In the genomic region with DNA sequence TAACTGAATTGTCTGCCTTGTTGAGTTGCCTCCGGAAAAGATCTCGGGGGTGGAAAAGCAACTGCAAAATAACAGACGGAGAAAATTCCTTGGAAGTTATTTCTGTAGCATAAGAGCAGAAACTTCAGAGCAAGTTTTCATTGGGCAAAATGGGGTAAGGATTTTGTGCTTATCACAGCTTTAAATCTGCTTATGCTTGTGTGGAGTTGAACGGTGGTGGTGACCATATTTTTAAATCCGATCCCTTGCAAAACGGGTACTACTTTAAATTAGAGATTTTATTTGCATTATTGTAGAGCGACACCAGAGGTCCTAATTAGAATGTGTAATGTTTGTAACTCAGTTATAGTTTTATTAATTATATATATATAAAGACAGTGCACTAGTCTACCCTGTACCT, we compare ENCODE assay signal across 8 mouse cellular contexts. TPM values are rescaled to one million over a fixed set of nuclear protein-coding genes. Genes with fewer than 3 reads are reported as not detected.
DNase-seq lines count a peak whose midpoint lies in the region; ATAC-seq and TF ChIP-seq lines count a peak whose summit lies in the region.

No protein-coding gene starts in this region.

- peak overlapping the region; percentile 86 for H3K4me3 ChIP-seq in heart, embryonic 15.5 days
- H3K4me3 ChIP-seq in hindbrain, embryonic 14.5 days (replicated peaks; ENCODE audit: low read length) = peak overlapping the region; percentile 94
- H3K4me3 ChIP-seq in midbrain, embryonic 16.5 days (ENCODE audit: low read depth, low read length) = peak overlapping the region; percentile 90
- H3K4me3 ChIP-seq in thymus, adult 2 months (ENCODE audit: control insufficient read depth, insufficient read depth, low read length) = no peak overlapping the region

- H3K36me3 ChIP-seq in heart, embryonic 15.5 days = no peaks in the 10 kb centered on the region
- no peaks in the 10 kb centered on the region for H3K36me3 ChIP-seq in hindbrain, embryonic 14.5 days (replicated peaks; ENCODE audit: control insufficient read depth, insufficient read depth)
- no peaks in the 10 kb centered on the region for H3K36me3 ChIP-seq in midbrain, embryonic 16.5 days (ENCODE audit: control insufficient read depth, insufficient read depth, low read length)
- H3K36me3 ChIP-seq in thymus, adult 2 months (ENCODE audit: control insufficient read depth, insufficient read depth, low read length) = no peaks in the 10 kb centered on the region

- 4% methylated on average over 7 of the region's 7 CpGs for WGBS in heart, embryonic 15.5 days
- 9% methylated on average over 7 of the region's 7 CpGs for WGBS in hindbrain, embryonic 14.5 days
- 7% methylated on average over 7 of the region's 7 CpGs for WGBS in midbrain, embryonic 16.5 days
- 34% methylated on average over 7 of the region's 7 CpGs for WGBS in thymus, adult 2 months

- peak overlapping the region; percentile 91 for H3K9ac ChIP-seq in heart, embryonic 15.5 days
- H3K9ac ChIP-seq in hindbrain, embryonic 14.5 days = peak overlapping the region; percentile 92
- H3K9ac ChIP-seq in midbrain, embryonic 16.5 days (ENCODE audit: low read depth, low read length) = peak overlapping the region; percentile 91

- peaks cover 5% of the 10 kb centered on the region for H3K4me1 ChIP-seq in heart, embryonic 15.5 days (replicated peaks)
- H3K4me1 ChIP-seq in hindbrain, embryonic 14.5 days (replicated peaks; ENCODE audit: control insufficient read depth, insufficient read depth, low read length) = peaks cover 52% of the 10 kb centered on the region
- peaks cover 34% of the 10 kb centered on the region for H3K4me1 ChIP-seq in midbrain, embryonic 16.5 days (ENCODE audit: control insufficient read depth, insufficient read depth, low read length)
- peaks cover 2% of the 10 kb centered on the region; the same call in 1 of the 2 replicates for H3K4me1 ChIP-seq in thymus, adult 2 months (replicated peaks; ENCODE audit: control insufficient read depth, insufficient read depth, low read length)

- H3K27me3 ChIP-seq in heart, embryonic 15.5 days = no peaks in the 10 kb centered on the region
- no peaks in the 10 kb centered on the region for H3K27me3 ChIP-seq in hindbrain, embryonic 14.5 days (ENCODE audit: control insufficient read depth, insufficient read depth, low read length)
- no peaks in the 10 kb centered on the region for H3K27me3 ChIP-seq in midbrain, embryonic 16.5 days (ENCODE audit: control insufficient read depth, insufficient read depth, low read depth, low read length)
- H3K27me3 ChIP-seq in thymus, adult 2 months (ENCODE audit: control insufficient read depth, insufficient read depth, low read length) = no peaks in the 10 kb centered on the region; the same call in 1 of the 2 replicates

- no peak for TF ChIP-seq CTCF in thymus, adult 2 months (IDR thresholded peaks at IDR 0.05; ENCODE audit: borderline replicate concordance, control insufficient read depth, extremely low read depth, insufficient read depth, low read length, poor library complexity)

- intact Hi-C loops in heart, postnatal 10 days (cut with DNase I) = loop anchor here (5.0 kb wide), 1 partner anchor 92 kb away; no protein-coding TSS in a partner anchor

- ATAC-seq in heart, embryonic 15.5 days (replicated peaks; ENCODE audit: insufficient number of reproducible peaks, insufficient read depth, low FRiP score, low read depth) = no peak
- ATAC-seq in hindbrain, embryonic 14.5 days (ENCODE audit: low FRiP score) = no peak
- no peak for ATAC-seq in midbrain, embryonic 16.5 days

- DNase-seq in heart, postnatal 10 days = no peak
- DNase-seq in MEL-GATA-1-ER (ENCODE audit: extremely low read depth, low read depth) = peak; percentile 31
- peak; percentile 31 for DNase-seq in hindbrain, embryonic 14.5 days (ENCODE audit: low spot score)
- DNase-seq in layer of hippocampus, postnatal 10 days (ENCODE audit: low spot score in 2 of 2) = no peak
- DNase-seq in thymus, adult 2 months = no peak
- no peak for DNase-seq in right cerebral cortex, postnatal 25 days

- H3K4me2 ChIP-seq in heart, embryonic 15.5 days = peak overlapping the region; percentile 75
- peak overlapping the region; percentile 84 for H3K4me2 ChIP-seq in hindbrain, embryonic 14.5 days (replicated peaks)
- H3K4me2 ChIP-seq in midbrain, embryonic 16.5 days (ENCODE audit: low read length) = peak overlapping the region; percentile 66

- H3K9me3 ChIP-seq in heart, embryonic 15.5 days (replicated peaks) = no peaks in the 10 kb centered on the region
- no peaks in the 10 kb centered on the region for H3K9me3 ChIP-seq in hindbrain, embryonic 14.5 days (ENCODE audit: control insufficient read depth, low read length)
- no peaks in the 10 kb centered on the region for H3K9me3 ChIP-seq in midbrain, embryonic 16.5 days (replicated peaks; ENCODE audit: control insufficient read depth, low read length, poor library complexity, severe bottlenecking)

- no peak for TF ChIP-seq POLR2A in thymus, adult 2 months (IDR thresholded peaks at IDR 0.05; ENCODE audit: control insufficient read depth, extremely low read depth, insufficient read depth, low read length, poor library complexity)

- H3K27ac ChIP-seq in heart, embryonic 15.5 days = peak overlapping the region; percentile 97
- H3K27ac ChIP-seq in hindbrain, embryonic 14.5 days = peak overlapping the region; percentile 99; the same call in 1 of the 2 replicates
- no peak overlapping the region for H3K27ac ChIP-seq in midbrain, embryonic 16.5 days (ENCODE audit: low read length)
- no peak overlapping the region for H3K27ac ChIP-seq in thymus, adult 2 months (ENCODE audit: control insufficient read depth, insufficient read depth, low read length)

RNA-seq across cellular contexts. Expression of gene Homer1, which starts 5.7 kb away (rescaled TPM):
- polyA plus RNA-seq in heart, embryonic 15.5 days (2015; fragmentation: Nextera tagmentation; extraction: Ambion mirVana) = 12.8 and 13.2 TPM in 2 replicates
- total RNA-seq in heart, postnatal 10 days (2021) = 10 to 100 TPM; 52.5 to 75.6 TPM
- polyA plus RNA-seq in hindbrain, embryonic 14.5 days (2014; fragmentation: Nextera tagmentation; extraction: Ambion mirVana) = 18.5 and 19.9 TPM in 2 replicates
- polyA plus RNA-seq in midbrain, embryonic 16.5 days (2015; fragmentation: Nextera tagmentation; extraction: Ambion mirVana) = 8.6 and 9.4 TPM in 2 replicates
- 100 to 1,000 TPM; 128 to 134 TPM for total RNA-seq in layer of hippocampus, postnatal 10 days (2021)
- 2.5 and 3.5 TPM in 2 replicates for polyA plus RNA-seq in thymus, adult 2 months (2012; rRNA removed)

Comparison
In these comparisons a context has a peak if more than half of its experiments do, and no peak if none do; other contexts are left out.
1. H3K27ac ChIP-seq: peak in heart, embryonic 15.5 days (single experiment) and hindbrain, embryonic 14.5 days (single experiment); none in midbrain, embryonic 16.5 days (single experiment) and thymus, adult 2 months (single experiment).
2. DNase-seq: peak in MEL-GATA-1-ER (single experiment) and hindbrain, embryonic 14.5 days (single experiment); none in heart, postnatal 10 days (0 of 2), layer of hippocampus, postnatal 10 days (0 of 2), thymus, adult 2 months (single experiment) and right cerebral cortex, postnatal 25 days (single experiment).
3. Peak in every context shown above with its lines, with median percentiles within 50 percentile points of each other: H3K4me2 ChIP-seq and H3K9ac ChIP-seq.